Mouse (Mus musculus): ENCODE measurements around the gene Gm21698.
A peak's percentile ranks its signal among the peaks of the same experiment; 100 is the strongest.
"Not testable (repeated sequence)": the region's sequence is repeated elsewhere in the genome, so short reads cannot be mapped to it uniquely, and the experiment has no call there.

Gm21698 gene

DNA sequence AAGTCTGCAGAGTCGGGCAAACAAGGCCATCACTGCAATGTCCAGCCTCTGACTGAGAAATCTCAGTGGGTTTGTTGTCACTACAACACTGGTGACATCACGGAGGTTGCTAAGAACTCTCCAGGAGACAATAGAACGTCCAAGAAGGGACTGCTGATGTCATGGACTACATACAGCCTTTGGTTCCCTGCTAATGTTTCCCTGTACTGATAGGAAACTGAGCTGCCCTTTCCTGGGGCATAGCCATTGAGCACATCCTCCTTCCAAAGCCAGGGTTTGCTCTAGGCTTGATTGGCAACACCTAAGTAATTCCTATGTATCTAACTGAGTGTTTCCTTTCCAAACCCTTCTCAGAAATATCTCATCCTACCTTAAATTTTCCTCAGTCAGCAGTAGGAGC is at the start of gene Gm21698:
Gm21698 (minus strand) TSS at position 101 of the 400 bp plus-strand sequence.
- DNase-seq, result not testable (repeated sequence)

DNA sequence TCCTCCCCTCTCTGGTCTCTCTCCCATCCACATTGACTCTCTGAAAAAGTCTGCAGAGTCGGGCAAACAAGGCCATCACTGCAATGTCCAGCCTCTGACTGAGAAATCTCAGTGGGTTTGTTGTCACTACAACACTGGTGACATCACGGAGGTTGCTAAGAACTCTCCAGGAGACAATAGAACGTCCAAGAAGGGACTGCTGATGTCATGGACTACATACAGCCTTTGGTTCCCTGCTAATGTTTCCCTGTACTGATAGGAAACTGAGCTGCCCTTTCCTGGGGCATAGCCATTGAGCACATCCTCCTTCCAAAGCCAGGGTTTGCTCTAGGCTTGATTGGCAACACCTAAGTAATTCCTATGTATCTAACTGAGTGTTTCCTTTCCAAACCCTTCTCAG is 34.4 kb upstream of the Gm21698 start, which contains the start of gene Gm5862:
Gm5862 (minus strand) TSS at position 101 of the 400 bp plus-strand sequence.
- not testable (repeated sequence) for DNase-seq

DNA sequence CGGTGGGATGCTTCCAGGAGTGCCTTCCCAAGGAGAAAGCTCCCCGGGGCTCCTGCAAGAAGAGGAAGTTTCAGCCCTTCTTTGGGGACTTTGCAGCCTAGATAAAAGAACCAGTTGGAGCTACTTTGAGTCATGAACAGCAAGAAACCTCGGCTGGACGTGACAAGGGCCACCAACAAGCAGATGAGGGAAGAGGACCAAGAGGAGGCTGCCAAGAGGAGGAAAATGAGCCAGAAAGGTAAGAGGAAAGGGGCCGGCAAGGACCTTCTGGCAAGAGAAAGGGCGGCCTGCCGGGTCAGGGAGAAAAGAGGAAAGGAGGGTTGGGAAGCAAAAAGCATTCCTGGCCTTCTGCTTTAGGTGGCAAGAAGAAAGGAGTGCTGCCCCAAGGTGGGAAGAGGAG is 19.2 kb upstream of the Gm21698 start:
- not testable (repeated sequence) for DNase-seq

DNA sequence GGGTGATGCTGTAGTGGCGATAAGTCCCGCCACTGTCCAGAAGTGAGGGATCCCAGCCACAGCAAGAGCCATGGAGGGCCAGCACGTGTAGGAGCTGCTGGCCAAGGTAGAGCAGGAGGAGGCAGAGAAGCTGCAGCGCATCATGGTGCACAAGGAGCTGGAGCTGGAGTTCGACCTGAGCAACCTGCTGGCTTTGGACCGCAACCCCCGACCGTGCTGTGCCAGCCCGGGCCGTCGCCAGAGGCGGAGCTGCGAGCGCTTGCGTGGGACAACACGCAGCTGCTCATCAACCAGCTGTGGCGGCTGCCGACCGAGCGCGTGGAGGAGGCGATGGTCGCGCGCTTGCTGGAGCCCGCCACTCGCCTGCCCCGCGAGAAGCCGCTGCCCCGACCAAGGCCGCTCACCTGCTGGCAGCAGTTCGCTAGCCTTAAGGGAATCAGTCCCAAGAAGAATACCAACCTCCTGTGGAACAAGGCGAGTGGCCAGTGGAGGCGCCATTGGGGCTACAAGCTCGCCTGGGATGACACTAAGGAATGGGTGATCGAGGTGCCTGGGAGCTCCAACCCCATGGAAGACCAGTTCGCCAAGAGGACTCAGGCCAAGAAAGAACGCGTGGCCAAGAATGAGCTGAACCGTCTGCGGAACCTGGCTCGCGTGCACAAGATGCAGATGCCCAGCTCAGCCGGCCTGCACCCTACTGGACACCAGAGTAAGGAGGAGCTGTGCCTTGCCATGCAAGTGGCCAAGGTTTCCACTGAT is 18.7 kb upstream of the Gm21698 start:
- DNase-seq, result peak; percentile 21

DNA sequence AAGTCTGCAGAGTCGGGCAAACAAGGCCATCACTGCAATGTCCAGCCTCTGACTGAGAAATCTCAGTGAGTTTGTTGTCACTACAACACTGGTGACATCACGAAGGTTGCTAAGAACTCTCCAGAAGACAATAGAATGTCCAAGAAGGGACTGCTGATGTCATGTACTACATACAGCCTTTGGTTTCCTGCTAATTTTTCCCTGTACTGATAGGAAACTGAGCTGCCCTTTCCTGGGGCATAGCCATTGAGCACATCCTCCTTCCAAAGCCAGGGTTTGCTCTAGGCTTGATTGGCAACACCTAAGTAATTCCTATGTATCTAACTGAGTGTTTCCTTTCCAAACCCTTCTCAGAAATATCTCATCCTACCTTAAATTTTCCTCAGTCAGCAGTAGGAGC is 16.2 kb upstream of the Gm21698 start, which contains the start of gene Gm1979:
Gm1979 (minus strand) TSS at position 101 of the 400 bp plus-strand sequence.
- not testable (repeated sequence) for DNase-seq

DNA sequence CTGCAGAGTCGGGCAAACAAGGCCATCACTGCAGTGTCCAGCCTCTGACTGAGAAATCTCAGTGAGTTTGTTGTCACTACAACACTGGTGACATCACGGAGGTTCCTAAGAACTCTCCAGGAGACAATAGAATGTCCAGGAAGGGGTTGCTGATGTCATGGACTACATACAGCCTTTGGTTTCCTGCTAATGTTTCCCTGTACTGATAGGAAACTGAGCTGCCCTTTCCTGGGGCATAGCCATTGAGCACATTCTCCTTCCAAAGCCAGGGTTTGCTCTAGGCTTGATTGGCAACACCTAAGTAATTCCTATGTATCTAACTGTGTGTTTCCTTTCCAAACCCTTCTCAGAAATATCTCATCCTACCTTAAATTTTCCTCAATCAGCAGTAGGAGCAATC is 15.9 kb downstream of the Gm21698 start, which contains the start of gene Gm21680:
Gm21680 (minus strand) TSS at position 101 of the 400 bp plus-strand sequence.
- not testable (repeated sequence) for DNase-seq

DNA sequence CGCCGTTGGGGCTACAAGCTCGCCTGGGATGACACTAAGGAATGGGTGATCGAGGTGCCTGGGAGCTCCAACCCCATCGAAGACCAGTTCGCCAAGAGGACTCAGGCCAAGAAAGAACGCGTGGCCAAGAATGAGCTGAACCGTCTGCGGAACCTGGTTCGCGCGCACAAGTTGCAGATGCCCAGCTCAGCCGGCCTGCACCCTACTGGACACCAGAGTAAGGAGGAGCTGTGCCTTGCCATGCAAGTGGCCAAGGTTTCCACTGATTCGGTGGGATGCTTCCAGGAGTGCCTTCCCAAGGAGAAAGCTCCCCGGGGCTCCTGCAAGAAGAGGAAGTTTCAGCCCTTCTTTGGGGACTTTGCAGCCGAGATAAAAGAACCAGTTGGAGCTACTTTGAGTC is 31.4 kb downstream of the Gm21698 start:
- not testable (repeated sequence) for DNase-seq

DNA sequence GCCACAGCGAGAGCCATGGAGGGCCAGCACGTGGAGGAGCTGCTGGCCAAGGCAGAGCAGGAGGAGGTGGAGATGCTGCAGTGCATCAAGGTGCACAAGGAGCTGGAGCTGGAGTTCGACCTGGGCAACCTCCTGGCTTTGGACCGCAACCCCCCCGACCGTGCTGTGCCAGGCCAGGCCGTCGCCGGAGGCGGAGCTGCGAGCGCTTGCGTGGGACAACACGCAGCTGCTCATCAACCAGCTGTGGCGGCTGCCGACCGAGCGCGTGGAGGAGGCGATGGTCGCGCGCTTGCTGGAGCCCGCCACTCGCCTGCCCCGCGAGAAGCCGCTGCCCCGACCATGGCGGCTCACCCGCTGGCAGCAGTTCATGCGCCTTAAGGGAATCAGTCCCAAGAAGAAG is 31.8 kb downstream of the Gm21698 start:
- DNase-seq, result not testable (repeated sequence)

DNA sequence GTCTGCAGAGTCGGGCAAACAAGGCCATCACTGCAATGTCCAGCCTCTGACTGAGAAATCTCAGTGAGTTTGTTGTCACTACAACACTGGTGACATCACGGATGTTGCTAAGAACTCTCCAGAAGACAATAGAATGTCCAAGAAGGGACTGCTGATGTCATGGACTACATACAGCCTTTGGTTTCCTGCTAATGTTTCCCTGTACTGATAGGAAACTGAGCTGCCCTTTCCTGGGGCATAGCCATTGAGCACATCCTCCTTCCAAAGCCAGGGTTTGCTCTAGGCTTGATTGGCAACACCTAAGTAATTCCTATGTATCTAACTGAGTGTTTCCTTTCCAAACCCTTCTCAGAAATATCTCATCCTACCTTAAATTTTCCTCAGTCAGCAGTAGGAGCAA is 34.1 kb downstream of the Gm21698 start, which contains the start of gene Gm21671:
Gm21671 (minus strand) TSS at position 101 of the 400 bp plus-strand sequence.
- not testable (repeated sequence) for DNase-seq

DNA sequence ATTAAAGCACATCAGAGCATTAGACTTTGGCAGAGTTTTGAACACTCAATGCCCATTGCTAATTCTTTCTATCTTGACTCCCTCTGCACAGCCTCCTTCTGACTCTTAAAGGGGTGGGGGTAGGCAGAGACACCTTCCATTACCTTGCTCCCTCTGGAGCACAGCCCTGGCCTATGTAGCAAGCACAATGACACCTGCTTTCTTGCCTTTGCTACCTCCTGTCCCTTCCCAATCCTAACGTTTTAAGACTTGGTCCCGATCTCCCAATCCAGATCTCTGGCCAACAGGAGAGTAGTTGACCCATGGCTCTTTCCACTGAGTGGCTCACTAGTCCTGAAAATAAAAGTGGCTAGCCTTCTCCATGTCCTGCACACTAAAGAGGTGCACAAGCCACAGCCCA is 43.1 kb downstream of the Gm21698 start:
- not testable (repeated sequence) for DNase-seq

DNA sequence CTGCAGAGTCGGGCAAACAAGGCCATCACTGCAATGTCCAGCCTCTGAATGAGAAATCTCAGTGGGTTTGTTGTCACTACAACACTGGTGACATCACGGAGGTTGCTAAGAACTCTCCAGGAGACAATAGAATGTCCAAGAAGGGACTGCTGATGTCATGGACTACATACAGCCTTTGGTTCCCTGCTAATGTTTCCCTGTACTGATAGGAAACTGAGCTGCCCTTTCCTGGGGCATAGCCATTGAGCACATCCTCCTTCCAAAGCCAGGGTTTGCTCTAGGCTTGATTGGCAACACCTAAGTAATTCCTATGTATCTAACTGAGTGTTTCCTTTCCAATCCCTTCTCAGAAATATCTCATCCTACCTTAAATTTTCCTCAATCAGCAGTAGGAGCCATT is 46.2 kb downstream of the Gm21698 start, which contains the start of gene Gm21663:
Gm21663 (minus strand) TSS at position 101 of the 400 bp plus-strand sequence.
- DNase-seq, result not testable (repeated sequence)
